Mouse (Mus musculus) bone marrow macrophage, adult 2 months (primary cell): ENCODE data around the gene B9d2.

Experiments
- CTCF ChIP-seq: IDR thresholded peaks from 2 replicates; pipeline ENCODE4 v1.5.1; 2012; ENCODE audit warnings: low read depth, mild to moderate bottlenecking, low read length, moderate library complexity
- POLR2A ChIP-seq: IDR thresholded peaks from 2 replicates; pipeline ENCODE4 v1.6.1; 2012; ENCODE audit warnings: mild to moderate bottlenecking, low read depth, low read length, borderline replicate concordance

DNA sequence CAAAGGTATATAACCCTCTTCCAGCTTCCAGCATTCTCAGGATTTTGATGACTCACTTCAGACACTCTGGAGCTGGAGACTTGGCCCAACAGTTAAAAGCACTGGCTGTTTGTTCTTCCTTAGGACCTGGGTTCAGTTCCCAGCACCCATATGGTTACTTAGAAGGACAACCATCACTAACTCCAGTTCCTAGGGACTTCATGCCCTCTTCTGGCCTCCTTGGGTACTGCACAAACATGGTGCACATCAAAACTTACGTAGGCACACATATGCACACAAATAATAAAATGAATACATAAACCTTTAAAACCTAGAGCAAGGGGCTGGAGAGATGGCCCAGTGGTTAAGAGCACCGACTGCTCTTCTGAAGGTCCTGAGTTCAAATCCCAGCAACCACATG lies 21.8 kb downstream of the B9d2 start:
- TF ChIP-seq POLR2A (no peak), CTCF (no peak)
